Mouse (Mus musculus) lung, embryonic 16.5 days (tissue): ENCODE data around the gene Crybg1. TPM values are rescaled to one million over a fixed set of nuclear protein-coding genes. Genes with fewer than 3 reads are reported as not detected.
A peak's percentile ranks its signal among the peaks of the same experiment; 100 is the strongest.

Source experiments
- ATAC-seq: fragments of 200-750 bp; cut with Nextera tagmentation; 2 replicates; pipeline ENCODE4 v1.8.0; 2017; ENCODE audit warnings: low read depth, mild to moderate bottlenecking, moderate library complexity
- H3K27ac ChIP-seq: fragments of 300-500 bp; sonication (generic); 2 replicates; pipeline ENCODE4 v1.5.1; 2014; ENCODE audit warnings: mild to moderate bottlenecking, control low read depth, low read length
- H3K27me3 ChIP-seq: fragments of 300-500 bp; sonication (generic); 2 replicates; pipeline ENCODE4 v1.6.1; 2014; ENCODE audit warnings: low read depth, low read length, mixed read lengths; ENCODE audit not compliant: control insufficient read depth, insufficient read depth
- H3K36me3 ChIP-seq: fragments of 300-500 bp; sonication (generic); 2 replicates; pipeline ENCODE4 v1.6.1; 2014; ENCODE audit warnings: low read length; ENCODE audit not compliant: control insufficient read depth, insufficient read depth
- H3K4me1 ChIP-seq: fragments of 300-500 bp; sonication (generic); replicated peaks from 2 replicates; pipeline ENCODE4 v1.6.1; 2014; ENCODE audit warnings: low read length, mixed read lengths; ENCODE audit not compliant: control insufficient read depth, insufficient read depth
- H3K4me2 ChIP-seq: fragments of 300-500 bp; sonication (generic); 2 replicates; pipeline ENCODE4 v1.6.1; 2014; ENCODE audit warnings: low read depth, low read length, control low read depth
- H3K4me3 ChIP-seq: fragments of 300-500 bp; sonication (generic); 2 replicates; pipeline ENCODE4 v1.5.1; 2014; ENCODE audit warnings: mild to moderate bottlenecking, low read length, control low read depth
- H3K9ac ChIP-seq: fragments of 300-500 bp; sonication (generic); 2 replicates; pipeline ENCODE4 v1.6.1; 2014; ENCODE audit warnings: low read length, control low read depth
- H3K9me3 ChIP-seq: fragments of 300-500 bp; sonication (generic); 2 replicates; pipeline ENCODE4 v1.6.1; 2016; ENCODE audit warnings: low read length; ENCODE audit not compliant: control insufficient read depth
- WGBS: fragments of 180-500 bp; shearing (Covaris S2); extraction: QIAGEN DNeasy Blood & Tissue Kit; methylation state at CpG from one replicate; pipeline ENCODE4 v1.1.7; 2014; 5-methylcytosine and 5-hydroxymethylcytosine counted together
- polyA plus RNA-seq: library from polyadenylated mRNA; unstranded; fragments of >200 nt; fragmentation: Nextera tagmentation; extraction: Ambion mirVana; gene quantifications from 2 replicates; pipeline ENCODE4 v1.2.1, GENCODE M21; 2015

Gene Crybg1
- polyA plus RNA-seq, 1 experiment from 2014 or later, result 0.40 TPM

DNA sequence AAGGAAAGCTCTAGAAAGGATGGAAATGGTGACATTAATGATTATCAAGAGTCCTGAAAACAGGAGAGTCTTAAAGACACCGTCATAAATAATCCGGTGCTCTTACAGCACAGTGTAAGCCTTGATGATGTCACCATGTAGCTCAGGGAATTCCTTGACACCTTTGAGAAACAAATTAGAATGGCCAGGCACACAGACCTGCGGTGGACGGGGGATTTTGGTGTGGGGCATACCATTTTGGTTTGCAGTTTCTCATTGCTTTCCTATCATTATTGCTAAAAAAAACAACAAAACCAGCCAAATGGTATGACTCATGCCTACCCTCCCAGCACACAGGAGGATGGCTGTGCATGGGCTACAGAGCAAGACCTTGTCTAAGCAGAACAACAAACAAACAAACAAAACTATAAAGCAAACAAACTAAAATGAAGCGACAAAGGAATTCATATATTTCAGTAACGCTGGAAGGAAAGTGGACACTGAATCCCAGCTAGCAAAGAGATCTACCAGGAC, 82.7 kb downstream of the Crybg1 start:
- Histone ChIP-seq H3K4me1 (no peaks in the 10 kb centered on the region), H3K27ac (no peak overlapping the region), H3K9ac (no peak overlapping the region), H3K27me3 (no peaks in the 10 kb centered on the region), H3K9me3 (no peaks in the 10 kb centered on the region), H3K4me2 (no peak overlapping the region), H3K36me3 (no peaks in the 10 kb centered on the region), H3K4me3 (no peak overlapping the region)
- ATAC-seq, result no peak
- WGBS, result 79% methylated on average over 6 of the region's 6 CpGs

DNA sequence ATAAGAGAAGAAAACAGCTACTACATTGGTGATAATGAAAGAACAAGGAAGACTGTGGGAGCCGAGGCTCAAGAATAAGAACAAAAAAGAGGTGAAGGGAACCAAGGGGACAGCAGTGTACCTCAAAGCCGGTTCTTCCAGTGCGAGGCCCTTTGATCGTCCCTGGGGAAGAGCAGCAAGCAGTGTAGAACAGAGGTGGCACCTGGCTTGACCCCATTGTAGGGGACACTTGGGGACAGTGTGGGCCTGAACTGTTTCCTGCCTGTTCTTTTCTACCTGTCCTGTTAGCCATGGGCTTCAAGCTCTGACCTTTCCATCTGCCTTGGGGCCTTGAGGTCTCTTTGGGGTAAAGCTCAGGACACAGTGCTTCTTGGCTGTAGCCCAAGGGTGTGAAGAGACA, 85.7 kb downstream of the Crybg1 start:
- Histone ChIP-seq H3K27me3 (no peaks in the 10 kb centered on the region), H3K36me3 (no peaks in the 10 kb centered on the region), H3K4me3 (no peak overlapping the region), H3K9ac (no peak overlapping the region), H3K4me1 (no peaks in the 10 kb centered on the region), H3K4me2 (no peak overlapping the region), H3K27ac (no peak overlapping the region), H3K9me3 (no peaks in the 10 kb centered on the region)
- 88% methylated on average over 4 of the region's 4 CpGs for WGBS
- ATAC-seq, result no peak

DNA sequence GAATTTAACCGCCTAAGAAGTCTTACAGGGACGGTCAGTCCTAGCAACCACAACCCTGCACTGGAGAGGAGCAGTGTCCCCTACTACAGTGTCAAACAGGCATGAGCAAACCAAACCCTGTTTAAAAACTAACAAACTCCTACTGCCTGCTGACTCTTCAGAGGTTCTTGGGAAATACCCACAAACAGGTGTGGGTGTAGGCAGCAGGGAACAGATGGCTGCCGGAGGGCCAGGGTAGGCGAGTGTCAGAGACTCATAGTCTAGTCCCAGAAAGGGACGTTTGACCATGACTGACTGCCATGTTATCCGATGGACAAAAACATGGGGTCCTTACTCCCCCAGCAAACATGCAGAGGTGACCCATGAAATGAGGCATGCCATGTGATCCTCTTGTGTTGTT, 97.7 kb downstream of the Crybg1 start:
- WGBS, result 86% methylated on average over 6 of the region's 6 CpGs
- H3K27ac ChIP-seq, result no peak overlapping the region
- no peak for ATAC-seq
- no peak overlapping the region for H3K4me3 ChIP-seq
- no peaks in the 10 kb centered on the region for H3K4me1 ChIP-seq
- H3K4me2 ChIP-seq, result no peak overlapping the region
- no peaks in the 10 kb centered on the region for H3K9me3 ChIP-seq
- no peak overlapping the region for H3K9ac ChIP-seq
- no peaks in the 10 kb centered on the region for H3K36me3 ChIP-seq
- no peaks in the 10 kb centered on the region for H3K27me3 ChIP-seq

DNA sequence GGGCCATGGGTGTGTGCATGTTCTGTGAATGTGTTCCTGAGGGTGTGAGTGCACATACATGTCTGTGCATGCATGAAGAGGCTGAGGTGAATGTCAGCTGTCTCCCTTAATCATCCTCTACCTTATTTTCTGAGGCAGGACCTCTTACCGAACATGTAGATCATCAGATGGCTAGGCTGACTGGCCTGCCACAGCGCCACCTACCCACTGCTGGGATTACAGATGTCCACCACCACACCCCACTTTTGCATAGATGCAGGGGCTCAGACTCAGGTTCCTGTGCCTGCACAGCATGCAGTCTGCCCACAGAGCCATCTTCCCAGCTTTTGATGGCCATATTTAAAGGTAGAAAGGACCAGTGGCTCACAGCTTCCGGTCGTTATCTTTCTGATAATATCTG, 103.9 kb downstream of the Crybg1 start:
- no peak overlapping the region for H3K4me3 ChIP-seq
- WGBS, result 69% methylated on average over 4 of the region's 4 CpGs

DNA sequence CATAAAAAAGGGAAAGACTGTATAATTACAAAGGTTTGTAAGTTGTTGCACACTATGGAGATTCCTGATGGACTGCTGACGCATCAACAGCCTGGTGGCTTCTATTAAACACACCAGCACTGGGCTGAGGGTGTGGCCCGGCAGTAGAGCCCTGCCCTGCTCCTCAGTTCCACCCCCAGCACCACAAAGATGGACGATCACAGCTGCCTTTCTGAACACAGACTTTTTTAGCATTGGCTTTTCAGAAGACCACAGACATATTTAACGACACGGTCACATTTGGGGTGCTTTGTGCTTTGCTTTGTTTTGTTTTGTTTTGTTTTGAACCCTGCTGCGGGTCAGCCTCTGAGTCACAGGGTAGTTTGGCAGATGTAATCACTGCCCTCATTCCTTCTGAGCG, 105.0 kb downstream of the Crybg1 start:
- no peak overlapping the region for H3K4me3 ChIP-seq
- no peaks in the 10 kb centered on the region for H3K4me1 ChIP-seq
- 50% methylated on average over 7 of the region's 7 CpGs for WGBS
- H3K4me2 ChIP-seq, result no peak overlapping the region
- no peaks in the 10 kb centered on the region for H3K27me3 ChIP-seq
- no peak overlapping the region for H3K27ac ChIP-seq
- H3K9me3 ChIP-seq, result no peaks in the 10 kb centered on the region
- no peak overlapping the region for H3K9ac ChIP-seq
- no peaks in the 10 kb centered on the region for H3K36me3 ChIP-seq
- ATAC-seq, result no peak

More for the DNA sequence above, 103.9 kb downstream of the Crybg1 start:
- Histone ChIP-seq H3K9ac (no peak overlapping the region), H3K27ac (no peak overlapping the region), H3K9me3 (no peaks in the 10 kb centered on the region), H3K36me3 (no peaks in the 10 kb centered on the region), H3K4me2 (no peak overlapping the region), H3K4me1 (no peaks in the 10 kb centered on the region), H3K27me3 (no peaks in the 10 kb centered on the region)
- no peak for ATAC-seq

DNA sequence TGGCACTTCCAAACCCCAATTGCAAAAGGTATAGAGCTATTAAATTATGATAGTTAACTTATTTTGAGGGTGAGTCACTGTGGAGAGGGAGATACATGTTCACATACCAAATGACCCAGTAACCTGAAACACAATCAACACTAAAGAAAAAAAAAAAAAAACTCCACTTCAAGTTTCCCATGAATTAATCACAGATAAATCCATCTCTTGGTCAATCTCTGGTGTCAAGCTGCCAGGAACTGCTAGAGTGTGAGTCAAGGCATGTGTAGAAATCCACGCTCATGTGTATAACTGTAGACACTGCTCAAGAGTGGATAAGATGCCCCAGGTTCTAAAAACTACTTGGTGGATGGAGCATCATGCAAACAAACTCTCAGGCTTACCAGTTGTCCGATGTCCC, 109.5 kb downstream of the Crybg1 start:
- no peaks in the 10 kb centered on the region for H3K9me3 ChIP-seq
- H3K27me3 ChIP-seq, result no peaks in the 10 kb centered on the region
- 83% methylated on average over 2 of the region's 2 CpGs for WGBS
- ATAC-seq, result no peak
- no peak overlapping the region for H3K4me2 ChIP-seq
- no peaks in the 10 kb centered on the region for H3K4me1 ChIP-seq
- H3K27ac ChIP-seq, result no peak overlapping the region
- H3K9ac ChIP-seq, result no peak overlapping the region
- no peaks in the 10 kb centered on the region for H3K36me3 ChIP-seq
- no peak overlapping the region for H3K4me3 ChIP-seq

DNA sequence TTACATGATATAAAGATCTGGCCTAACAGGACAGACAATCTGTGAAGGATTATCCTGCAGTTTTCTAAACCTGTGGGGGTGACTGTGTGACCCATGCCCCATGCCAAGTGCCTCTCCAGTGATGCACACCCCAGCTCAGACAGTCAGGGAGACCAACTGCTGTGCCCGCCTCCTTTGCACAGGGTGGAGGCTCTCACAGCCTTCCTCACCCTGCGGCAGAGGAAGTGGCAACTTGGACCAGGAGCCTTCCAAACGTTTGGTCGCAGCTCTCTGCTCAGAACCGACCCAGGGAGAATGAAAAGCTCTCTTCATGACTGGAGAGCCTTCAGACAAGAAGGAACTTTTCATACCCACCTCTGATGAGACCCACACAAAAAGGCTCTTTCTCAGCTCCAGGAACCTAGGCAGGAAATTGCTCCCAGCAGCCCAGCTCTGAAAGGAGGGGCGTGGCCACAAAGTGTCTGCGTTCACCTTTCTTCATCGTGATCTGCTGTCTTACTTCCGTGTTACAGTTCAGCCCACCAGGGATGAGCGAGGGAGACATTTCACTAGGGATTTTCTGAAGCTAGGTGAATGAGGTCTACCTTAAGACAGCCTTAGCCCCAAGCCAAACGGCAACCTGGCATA, 110.6 kb downstream of the Crybg1 start:
- Histone ChIP-seq H3K9me3 (no peaks in the 10 kb centered on the region; the same call in 1 of the 2 replicates), H3K36me3 (no peaks in the 10 kb centered on the region), H3K4me1 (no peaks in the 10 kb centered on the region), H3K4me2 (peak overlapping the region; percentile 46), H3K27me3 (no peaks in the 10 kb centered on the region), H3K4me3 (no peak overlapping the region; the same call in 1 of the 2 replicates), H3K9ac (no peak overlapping the region), H3K27ac (no peak overlapping the region)
- WGBS, result 22% methylated on average over 11 of the region's 11 CpGs
- no peak for ATAC-seq

DNA sequence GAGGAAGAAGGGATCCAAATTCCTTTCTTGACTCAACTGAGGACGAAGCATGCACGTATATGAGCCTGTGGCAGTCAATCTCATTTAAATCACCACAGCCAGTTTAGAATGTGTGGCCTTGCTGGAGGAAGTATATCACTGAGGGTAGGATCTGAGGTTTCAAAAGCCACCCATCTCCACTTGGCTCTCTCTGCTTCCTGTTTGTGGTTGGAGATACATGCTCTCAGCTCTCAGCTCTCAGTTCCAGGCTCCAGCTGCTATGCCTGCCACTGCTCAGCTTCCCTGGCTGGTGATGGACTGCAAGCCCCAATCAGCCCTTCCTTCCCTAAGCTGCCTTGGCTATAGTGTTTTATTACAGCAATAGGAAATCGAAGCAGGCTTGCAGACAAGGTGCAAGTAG, 119.1 kb downstream of the Crybg1 start:
- no peak overlapping the region for H3K27ac ChIP-seq
- H3K36me3 ChIP-seq, result no peaks in the 10 kb centered on the region
- no peak overlapping the region for H3K4me2 ChIP-seq
- H3K9ac ChIP-seq, result no peak overlapping the region
- H3K4me1 ChIP-seq, result no peaks in the 10 kb centered on the region
- ATAC-seq, result no peak
- H3K27me3 ChIP-seq, result no peaks in the 10 kb centered on the region
- H3K9me3 ChIP-seq, result no peaks in the 10 kb centered on the region; the same call in 1 of the 2 replicates
- H3K4me3 ChIP-seq, result no peak overlapping the region
- WGBS, result 83% methylated on average over 3 of the region's 3 CpGs

DNA sequence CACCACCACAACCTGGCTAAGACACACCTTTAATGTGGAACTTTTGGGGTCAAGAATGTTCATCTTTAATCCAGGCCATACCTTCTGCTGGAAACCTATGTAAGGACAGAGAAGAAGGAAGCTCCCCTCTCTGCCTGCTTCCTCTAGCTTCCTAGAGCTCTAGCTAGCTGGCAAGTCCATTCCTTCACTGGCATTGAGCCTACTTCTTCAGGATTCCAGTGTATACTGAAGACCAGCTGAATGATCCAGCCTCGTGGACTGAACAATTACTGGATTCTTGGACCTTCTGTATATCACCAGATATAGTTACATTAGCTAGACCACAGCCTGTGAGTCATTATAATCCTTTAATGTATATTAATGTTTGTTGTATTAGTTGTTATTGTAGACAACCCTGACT, 121.4 kb downstream of the Crybg1 start:
- 50% methylated on average over 1 of the region's 1 CpGs for WGBS
- no peak for ATAC-seq
- Histone ChIP-seq H3K27ac (no peak overlapping the region), H3K27me3 (no peaks in the 10 kb centered on the region), H3K4me2 (no peak overlapping the region), H3K9ac (no peak overlapping the region), H3K4me1 (no peaks in the 10 kb centered on the region), H3K4me3 (no peak overlapping the region), H3K36me3 (no peaks in the 10 kb centered on the region), H3K9me3 (no peaks in the 10 kb centered on the region)

DNA sequence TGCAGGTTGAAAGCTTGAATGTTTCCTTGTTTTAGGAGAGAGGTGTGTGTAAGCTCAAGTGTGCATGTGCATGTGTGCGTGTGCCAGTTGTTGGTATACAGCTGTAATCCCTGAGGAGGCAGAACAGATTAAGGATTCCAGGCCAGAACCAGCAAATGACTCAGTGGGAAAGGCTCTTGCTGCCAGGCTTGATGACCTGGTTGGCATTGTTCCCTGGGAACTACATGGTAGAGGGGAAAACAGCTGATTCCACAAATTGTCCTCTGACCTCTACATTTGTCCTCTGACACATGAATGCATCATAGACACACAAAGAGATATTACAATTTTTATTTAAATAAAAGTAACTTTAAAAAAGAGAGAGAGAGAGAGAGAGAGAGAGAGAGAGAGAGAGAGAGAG, 122.5 kb downstream of the Crybg1 start:
- 83% methylated on average over 1 of the region's 1 CpGs for WGBS
- H3K9ac ChIP-seq, result no peak overlapping the region
- ATAC-seq, result no peak
- no peak overlapping the region for H3K27ac ChIP-seq
- no peak overlapping the region for H3K4me3 ChIP-seq
- H3K4me1 ChIP-seq, result no peaks in the 10 kb centered on the region
- no peaks in the 10 kb centered on the region for H3K27me3 ChIP-seq
- H3K9me3 ChIP-seq, result no peaks in the 10 kb centered on the region
- H3K4me2 ChIP-seq, result no peak overlapping the region
- H3K36me3 ChIP-seq, result no peaks in the 10 kb centered on the region
